Mouse (Mus musculus): ENCODE results near the gene Fxr1. TPM values are rescaled to one million over a fixed set of nuclear protein-coding genes. Genes with fewer than 3 reads are reported as not detected.
"Not testable (repeated sequence)": the region's sequence is repeated elsewhere in the genome, so short reads cannot be mapped to it uniquely, and the experiment has no call there.

Fxr1 gene
- polyA plus RNA-seq, 1 experiment: 2.1 TPM

DNA sequence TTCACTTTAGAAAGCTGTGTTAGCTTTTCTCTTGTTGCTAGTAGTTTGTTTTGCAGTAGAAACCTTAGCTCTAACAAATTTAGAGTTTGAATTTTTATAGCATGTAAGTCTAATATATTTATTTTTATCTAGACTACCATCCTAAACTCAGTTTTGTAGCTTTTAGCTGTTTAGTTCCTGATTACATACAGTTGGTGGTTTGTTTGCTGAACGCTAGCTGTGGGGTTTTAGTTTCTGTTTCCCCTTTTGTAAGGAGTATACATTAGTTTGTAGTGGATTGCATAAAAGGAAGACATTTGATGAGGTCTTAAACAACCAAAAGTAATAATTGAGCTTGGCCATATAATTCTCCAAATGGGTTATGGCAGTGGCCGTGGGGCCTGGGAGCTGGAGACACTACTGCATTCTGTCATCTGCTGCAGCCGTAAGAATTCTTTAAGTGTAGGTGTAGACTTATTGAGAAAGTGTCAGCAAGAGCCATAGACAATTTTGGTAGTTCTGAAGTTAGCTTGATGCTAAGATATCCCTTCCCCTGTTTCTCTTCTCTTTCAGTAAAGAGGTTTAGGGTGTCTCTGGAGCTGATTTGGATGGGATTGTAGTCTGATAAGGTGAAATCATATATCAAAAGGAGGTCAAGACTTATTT, 14.1 kb downstream of the Fxr1 start:
- H3K27me3 ChIP-seq (ENCODE audit: control insufficient read depth): no peaks in the 10 kb centered on the region
- H3K4me1 ChIP-seq (ENCODE audit: control insufficient read depth): peaks cover 14% of the 10 kb centered on the region
- no peak overlapping the region for H3K4me3 ChIP-seq (replicated peaks)
- H3K9me3 ChIP-seq (ENCODE audit: control insufficient read depth, low read length): no peaks in the 10 kb centered on the region
- no peak for TF ChIP-seq GATA1 (IDR thresholded peaks at IDR 0.05; ENCODE audit: low read length)
- no peak for TF ChIP-seq TAL1 (IDR thresholded peaks at IDR 0.05; ENCODE audit: low read length)
- peaks cover 4% of the 10 kb centered on the region for H3K36me3 ChIP-seq (ENCODE audit: control insufficient read depth)

DNA sequence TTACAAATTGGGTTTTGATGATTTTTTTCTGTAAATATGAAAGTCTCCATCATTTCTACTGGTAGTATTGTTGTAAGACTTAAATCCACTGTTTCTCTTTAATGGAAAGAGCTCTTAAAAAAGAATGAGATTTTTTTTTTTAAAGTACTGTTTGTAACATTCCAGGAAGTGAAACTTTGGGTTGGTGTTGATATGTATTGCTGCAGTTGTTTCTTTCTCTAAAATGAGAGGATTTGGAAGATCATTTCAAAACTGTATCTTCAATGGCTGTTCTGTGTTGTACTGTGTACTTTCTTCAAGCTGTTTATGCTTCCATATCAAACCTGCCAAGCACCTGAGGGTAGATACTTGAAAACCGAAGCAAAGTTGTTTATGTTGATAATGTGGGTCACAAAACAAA, 15.1 kb downstream of the Fxr1 start:
- no peaks in the 10 kb centered on the region for H3K27me3 ChIP-seq (ENCODE audit: control insufficient read depth)
- H3K4me1 ChIP-seq (ENCODE audit: control insufficient read depth): peaks cover 11% of the 10 kb centered on the region
- no peak for TF ChIP-seq TAL1 (IDR thresholded peaks at IDR 0.05; ENCODE audit: low read length)
- no peak for TF ChIP-seq GATA1 (IDR thresholded peaks at IDR 0.05; ENCODE audit: low read length)
- peaks cover 10% of the 10 kb centered on the region for H3K36me3 ChIP-seq (ENCODE audit: control insufficient read depth)
- H3K9me3 ChIP-seq (ENCODE audit: control insufficient read depth, low read length): no peaks in the 10 kb centered on the region
- no peak overlapping the region for H3K4me3 ChIP-seq (replicated peaks)

DNA sequence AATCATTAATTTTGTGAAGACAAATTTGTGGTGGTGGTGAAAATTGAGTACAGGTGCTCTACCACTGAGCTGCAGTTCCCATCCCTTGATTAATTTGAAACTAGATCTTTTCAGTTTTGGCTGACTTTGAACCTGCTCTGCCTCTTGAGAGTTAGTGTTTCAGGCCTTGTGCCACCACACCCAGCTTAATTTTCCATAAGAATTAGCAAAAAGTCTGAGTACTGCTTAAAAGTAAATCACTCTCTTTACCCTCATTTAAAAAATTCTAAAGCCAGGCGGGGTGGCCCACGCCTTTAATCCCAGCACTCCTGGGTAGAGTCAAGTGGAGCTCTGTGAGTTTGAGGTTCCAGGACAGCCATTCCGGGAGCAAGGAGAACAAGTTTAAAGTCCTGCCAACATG, 16.0 kb downstream of the Fxr1 start:
- TF ChIP-seq GATA1 (IDR thresholded peaks at IDR 0.05; ENCODE audit: low read length): no peak
- no peak for TF ChIP-seq TAL1 (IDR thresholded peaks at IDR 0.05; ENCODE audit: low read length)
- Histone ChIP-seq H3K4me1 (ENCODE audit: control insufficient read depth) (peaks cover 7% of the 10 kb centered on the region), H3K27me3 (ENCODE audit: control insufficient read depth) (no peaks in the 10 kb centered on the region), H3K36me3 (ENCODE audit: control insufficient read depth) (peaks cover 19% of the 10 kb centered on the region), H3K4me3 (replicated peaks) (no peak overlapping the region), H3K9me3 (ENCODE audit: control insufficient read depth, low read length) (no peaks in the 10 kb centered on the region)

DNA sequence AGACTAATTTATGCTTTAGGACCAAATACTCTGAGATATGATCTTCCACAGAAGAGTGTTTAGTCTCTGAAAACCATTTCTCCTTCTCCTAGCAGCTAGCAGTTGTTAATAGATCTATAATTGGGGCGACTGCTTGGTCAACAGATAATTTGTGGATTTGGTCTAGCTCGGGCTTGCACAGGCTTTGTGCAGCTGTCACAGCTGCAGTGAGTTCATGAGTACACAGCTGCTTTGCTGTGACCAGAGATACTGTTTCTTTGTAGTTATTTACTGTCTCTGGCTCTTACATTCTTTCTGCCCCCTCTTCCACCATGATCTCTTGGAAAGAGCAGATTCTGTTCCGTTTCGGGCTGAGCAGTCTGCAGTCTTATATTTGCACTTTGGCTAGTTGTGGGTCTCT, 22.2 kb downstream of the Fxr1 start:
- Histone ChIP-seq H3K27me3 (ENCODE audit: control insufficient read depth) (no peaks in the 10 kb centered on the region), H3K9me3 (ENCODE audit: control insufficient read depth, low read length) (no peaks in the 10 kb centered on the region), H3K36me3 (ENCODE audit: control insufficient read depth) (peaks cover 69% of the 10 kb centered on the region), H3K4me1 (ENCODE audit: control insufficient read depth) (no peaks in the 10 kb centered on the region), H3K4me3 (replicated peaks) (no peak overlapping the region)
- no peak for TF ChIP-seq GATA1 (IDR thresholded peaks at IDR 0.05; ENCODE audit: low read length)
- TF ChIP-seq TAL1 (IDR thresholded peaks at IDR 0.05; ENCODE audit: low read length): no peak

DNA sequence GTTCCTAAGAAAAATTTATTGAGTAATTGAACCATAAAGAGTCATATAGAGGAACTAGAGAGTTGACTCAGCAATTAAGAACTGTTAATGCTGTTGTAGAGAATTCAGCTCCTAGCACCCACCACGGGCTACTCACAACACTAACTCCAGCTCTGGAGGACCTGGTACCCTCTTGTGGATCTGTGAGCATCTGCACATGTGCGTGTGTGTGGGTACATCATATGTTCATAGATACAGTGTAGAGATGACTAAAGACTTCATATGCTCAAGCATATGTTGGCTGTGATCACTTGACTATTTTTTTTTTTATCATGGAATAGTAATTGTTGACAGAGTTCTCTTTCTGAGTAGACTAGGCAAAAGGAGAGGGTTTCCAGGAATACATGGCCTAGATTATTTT, 42.6 kb downstream of the Fxr1 start:
- no peak for TF ChIP-seq TAL1 (IDR thresholded peaks at IDR 0.05; ENCODE audit: low read length)
- TF ChIP-seq GATA1 (IDR thresholded peaks at IDR 0.05; ENCODE audit: low read length): no peak
- H3K9me3 ChIP-seq (ENCODE audit: control insufficient read depth, low read length): no peaks in the 10 kb centered on the region
- H3K27me3 ChIP-seq (ENCODE audit: control insufficient read depth): no peaks in the 10 kb centered on the region
- H3K4me1 ChIP-seq (ENCODE audit: control insufficient read depth): no peaks in the 10 kb centered on the region
- no peak overlapping the region for H3K4me3 ChIP-seq (replicated peaks)
- peaks cover 92% of the 10 kb centered on the region for H3K36me3 ChIP-seq (ENCODE audit: control insufficient read depth)

DNA sequence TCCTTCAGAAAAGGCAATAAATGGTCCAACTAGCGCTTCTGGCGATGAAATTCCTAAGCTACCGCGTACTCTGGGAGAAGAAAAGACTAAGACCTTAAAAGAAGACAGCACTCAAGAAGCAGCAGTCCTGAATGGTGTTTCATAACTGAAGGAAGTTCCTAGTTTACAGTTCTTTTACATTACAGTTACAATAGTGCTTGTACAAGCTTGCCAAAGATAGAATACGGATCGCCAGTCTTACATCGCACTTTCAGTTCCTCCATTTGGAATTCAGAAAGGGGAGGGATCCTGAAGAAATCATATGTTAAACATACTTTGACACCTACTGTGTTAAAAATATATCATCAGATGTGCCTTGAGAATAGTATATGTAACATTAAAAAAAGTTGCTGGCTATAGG, 49.2 kb downstream of the Fxr1 start:
- not testable (repeated sequence) for H3K4me3 ChIP-seq (replicated peaks); H3K27me3 ChIP-seq (ENCODE audit: control insufficient read depth); H3K9me3 ChIP-seq (ENCODE audit: control insufficient read depth, low read length); H3K4me1 ChIP-seq (ENCODE audit: control insufficient read depth)
- H3K36me3 ChIP-seq (ENCODE audit: control insufficient read depth): peaks cover 94% of the 10 kb centered on the region

DNA sequence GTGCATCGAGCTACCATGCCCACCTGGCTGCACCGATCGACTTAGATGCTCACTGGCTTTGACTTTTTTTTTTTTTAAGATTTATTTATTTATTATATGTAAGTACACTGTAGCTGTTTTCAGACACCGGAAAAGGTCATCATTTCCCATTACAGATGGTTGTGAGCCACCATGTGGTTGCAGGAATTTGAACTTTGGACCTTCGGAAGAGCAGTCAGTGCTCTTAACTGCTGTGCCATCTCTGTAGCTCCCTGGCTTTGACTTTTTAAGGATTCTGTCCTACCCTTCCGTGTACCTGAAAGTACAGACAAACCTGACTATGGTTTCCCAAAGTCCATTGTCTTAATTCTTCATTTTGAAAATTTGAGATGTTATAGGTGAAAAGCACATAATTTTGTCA, 53.0 kb downstream of the Fxr1 start:
- no peak overlapping the region for H3K4me3 ChIP-seq (replicated peaks)
- no peaks in the 10 kb centered on the region; the same call in 1 of the 2 replicates for H3K4me1 ChIP-seq (ENCODE audit: control insufficient read depth)
- H3K36me3 ChIP-seq (ENCODE audit: control insufficient read depth): peaks cover 95% of the 10 kb centered on the region
- no peaks in the 10 kb centered on the region for H3K27me3 ChIP-seq (ENCODE audit: control insufficient read depth)
- H3K9me3 ChIP-seq (ENCODE audit: control insufficient read depth, low read length): no peaks in the 10 kb centered on the region
- no peak for TF ChIP-seq TAL1 (IDR thresholded peaks at IDR 0.05; ENCODE audit: low read length)
- TF ChIP-seq GATA1 (IDR thresholded peaks at IDR 0.05; ENCODE audit: low read length): no peak

DNA sequence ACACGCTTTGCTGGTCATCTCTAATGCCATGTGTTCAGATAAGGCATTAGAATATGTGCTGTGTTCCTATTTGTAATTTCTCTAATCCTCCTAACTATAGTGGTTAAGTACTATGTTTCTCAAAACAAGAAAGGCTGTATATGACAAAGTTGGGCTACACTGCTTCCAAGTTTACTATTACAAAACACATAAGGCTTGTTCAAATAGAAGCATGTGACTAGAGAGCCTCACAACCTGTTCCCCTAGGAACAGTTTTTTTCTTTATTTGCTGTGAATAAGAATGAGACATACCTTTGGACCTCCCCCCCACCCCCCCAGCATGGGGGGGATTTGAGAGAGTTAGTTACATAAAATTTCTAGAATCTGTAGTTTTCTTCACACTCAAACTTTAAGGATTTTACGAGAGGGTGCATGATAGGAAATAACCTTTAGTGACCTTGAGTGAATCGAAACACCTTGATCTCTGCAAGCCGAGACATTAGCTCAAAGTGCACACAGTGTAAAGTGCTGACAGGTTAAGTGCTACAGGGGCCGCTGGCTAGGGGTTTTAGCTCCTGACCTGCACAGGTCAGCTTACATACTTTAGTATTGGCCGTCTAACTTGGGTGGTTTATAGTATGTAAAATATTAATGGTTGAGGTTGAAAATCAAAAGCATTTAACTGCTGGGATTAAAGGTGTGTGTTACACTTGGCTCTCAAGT, 56.5 kb downstream of the Fxr1 start:
- Histone ChIP-seq H3K4me1 (ENCODE audit: control insufficient read depth) (peaks cover 21% of the 10 kb centered on the region), H3K4me3 (replicated peaks) (no peak overlapping the region), H3K36me3 (ENCODE audit: control insufficient read depth) (peaks cover 82% of the 10 kb centered on the region), H3K9me3 (ENCODE audit: control insufficient read depth, low read length) (no peaks in the 10 kb centered on the region), H3K27me3 (ENCODE audit: control insufficient read depth) (no peaks in the 10 kb centered on the region)
- TF ChIP-seq GATA1 (IDR thresholded peaks at IDR 0.05; ENCODE audit: low read length) (no peak), TAL1 (IDR thresholded peaks at IDR 0.05; ENCODE audit: low read length) (no peak)

DNA sequence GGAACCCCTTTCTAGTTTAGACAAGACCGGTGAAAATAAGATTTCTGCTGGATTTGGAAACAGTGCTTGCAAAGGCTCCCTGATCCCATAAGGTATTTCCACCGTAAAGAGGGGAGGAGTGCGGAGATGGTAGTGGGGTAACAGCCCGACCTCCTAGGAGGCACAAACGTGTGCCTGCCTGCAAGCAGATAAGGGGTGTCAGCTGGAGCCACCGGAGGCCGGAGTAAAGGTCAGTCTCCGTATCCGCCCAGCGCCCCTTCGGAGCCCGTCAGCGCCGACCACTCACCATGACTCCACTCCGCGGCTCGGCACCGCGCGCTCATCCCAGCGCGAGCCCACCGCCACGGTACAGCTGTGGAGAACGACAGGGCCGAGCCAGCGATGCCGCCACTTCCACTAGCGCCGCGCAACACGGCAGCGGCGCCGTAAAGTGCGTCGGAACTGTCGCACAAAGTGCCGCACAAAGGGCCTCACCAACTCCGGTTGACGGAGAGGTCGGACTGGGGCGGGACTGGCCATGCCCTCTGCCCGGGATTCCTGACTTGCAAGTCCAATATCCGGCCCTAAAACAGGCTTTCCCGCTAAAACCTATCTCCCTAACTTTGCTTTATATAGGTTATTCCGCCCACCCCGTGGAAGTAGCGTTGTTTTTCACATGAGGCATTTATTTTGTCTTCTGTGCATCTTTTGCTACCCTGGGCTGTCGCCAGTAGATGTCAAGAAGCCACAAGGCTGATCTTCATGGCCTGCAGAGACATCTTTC, 61.3 kb downstream of the Fxr1 start, which contains the start of gene Dnajc19:
Dnajc19 (minus strand) TSS at position 422 of the 763 bp plus-strand sequence.
- TF ChIP-seq TAL1 (IDR thresholded peaks at IDR 0.05; ENCODE audit: low read length) (no peak), GATA1 (IDR thresholded peaks at IDR 0.05; ENCODE audit: low read length) (0 out of 2 replicates have a peak, but pooled peaks have one; percentile 40)
- no peaks in the 10 kb centered on the region for H3K27me3 ChIP-seq (ENCODE audit: control insufficient read depth)
- peaks cover 33% of the 10 kb centered on the region for H3K36me3 ChIP-seq (ENCODE audit: control insufficient read depth)
- peaks cover 45% of the 10 kb centered on the region for H3K4me1 ChIP-seq (ENCODE audit: control insufficient read depth)
- peak within 1 kb of the TSS; percentile 70 for H3K4me3 ChIP-seq (replicated peaks)
- H3K9me3 ChIP-seq (ENCODE audit: control insufficient read depth, low read length): no peaks in the 10 kb centered on the region

All from erythroblast, embryonic 14.5 days (primary cell).